Mouse (Mus musculus) CH12.LX (cell line): Measurements from ENCODE around the gene Myom1. TPM values are rescaled to one million over a fixed set of nuclear protein-coding genes. Genes with fewer than 3 reads are reported as not detected.

Experiments
- DNase-seq: peaks from one replicate; pipeline ENCODE4 v3.0.0-alpha.2; 2013; ENCODE audit errors: extremely low read depth
- H3K27ac ChIP-seq: 2 replicates; pipeline ENCODE4 v1.5.1; 2012; ENCODE audit warnings: low read depth, mild to moderate bottlenecking, control low read depth, moderate library complexity; ENCODE audit not compliant: insufficient read depth
- H3K27me3 ChIP-seq: replicated peaks from 2 replicates; pipeline ENCODE3; 2012; ENCODE audit warnings: inconsistent platforms
- H3K36me3 ChIP-seq, 2 experiments: replicated peaks in 1 of 2; 2 replicates each; pipeline versions ENCODE3 to v1.6.1; 2012; ENCODE audit warnings: inconsistent platforms in 1 of 2, low read length in 1 of 2, mild to moderate bottlenecking in 1 of 2, mixed read lengths in 1 of 2, moderate library complexity in 1 of 2; ENCODE audit not compliant: control insufficient read depth in 1 of 2, insufficient read depth in 1 of 2
- H3K4me1 ChIP-seq, 2 experiments: 2 replicates each; pipeline ENCODE4 v1.6.1; 2012; ENCODE audit warnings: inconsistent platforms in 1 of 2, moderate library complexity in 1 of 2; ENCODE audit not compliant: insufficient read depth in 2 of 2, control insufficient read depth in 1 of 2
- H3K4me2 ChIP-seq: 2 replicates; pipeline ENCODE4 v1.6.1; 2012; ENCODE audit warnings: low read depth, mild to moderate bottlenecking, control low read depth; ENCODE audit not compliant: poor library complexity, insufficient read depth, severe bottlenecking
- H3K4me3 ChIP-seq, 3 experiments: fragments of 150-350 bp in 1 of 3; sonication (generic) in 1 of 3; replicated peaks in 1 of 3; 2 replicates each; pipeline versions ENCODE3 to v1.5.1; 2011 to 2012; ENCODE audit warnings: low read depth in 2 of 3, low read length in 2 of 3, mild to moderate bottlenecking in 2 of 3, moderate library complexity in 2 of 3, control low read depth in 1 of 3, improper control_type of control experiment in 1 of 3, inconsistent platforms in 1 of 3, mixed read lengths in 1 of 3; ENCODE audit not compliant: poor library complexity in 1 of 3
- H3K79me2 ChIP-seq: replicated peaks from 2 replicates; pipeline ENCODE4 v1.6.1; 2012; ENCODE audit warnings: mild to moderate bottlenecking, moderate library complexity; ENCODE audit not compliant: control insufficient read depth, poor library complexity, insufficient read depth, severe bottlenecking; ENCODE audit errors: extremely low read depth
- H3K9ac ChIP-seq: 2 replicates; pipeline ENCODE4 v1.6.1; 2012; ENCODE audit warnings: low read depth, mild to moderate bottlenecking, control low read depth, moderate library complexity; ENCODE audit not compliant: insufficient read depth
- H3K9me3 ChIP-seq: replicated peaks from 2 replicates; pipeline ENCODE3; 2012; ENCODE audit warnings: low read length, inconsistent platforms, mixed read lengths
- BHLHE40 ChIP-seq: IDR thresholded peaks from 2 replicates; pipeline ENCODE4 v1.6.1; 2011; ENCODE audit warnings: mild to moderate bottlenecking, low read depth, low read length, improper control_type of control experiment
- CHD1 ChIP-seq: IDR thresholded peaks from 2 replicates; pipeline ENCODE4 v1.6.1; 2012; ENCODE audit warnings: low read depth, low read length, improper control_type of control experiment, inconsistent platforms
- CHD2 ChIP-seq: IDR thresholded peaks from 2 replicates; pipeline ENCODE4 v1.6.1; 2011; ENCODE audit warnings: low read length, improper control_type of control experiment
- CTCF ChIP-seq, 2 experiments: IDR thresholded peaks in 1 of 2; conservative IDR thresholded peaks in 1 of 2; 2 replicates each; pipeline ENCODE4 v1.5.1; 2011 to 2012; ENCODE audit warnings: low read depth in 2 of 2, low read length in 2 of 2, improper control_type of control experiment in 1 of 2, inconsistent platforms in 1 of 2, mild to moderate bottlenecking in 1 of 2, moderate library complexity in 1 of 2
- ELF1 ChIP-seq: IDR thresholded peaks from 2 replicates; pipeline ENCODE4 v1.6.1; 2014; ENCODE audit warnings: low read depth, mild to moderate bottlenecking, inconsistent platforms, low read length, improper control_type of control experiment
- EP300 ChIP-seq: IDR thresholded peaks from 2 replicates; pipeline ENCODE4 v1.6.1; 2011; ENCODE audit warnings: low read length, improper control_type of control experiment
- ETS1 ChIP-seq: conservative IDR thresholded peaks from 2 replicates; pipeline ENCODE4 v1.6.1; 2012; ENCODE audit warnings: low read depth, mild to moderate bottlenecking, inconsistent platforms, low read length, improper control_type of control experiment, moderate library complexity
- HCFC1 ChIP-seq: IDR thresholded peaks from 2 replicates; pipeline ENCODE4 v1.6.1; 2012; ENCODE audit warnings: low read depth, mild to moderate bottlenecking, inconsistent platforms, low read length, improper control_type of control experiment
- KAT2A ChIP-seq: IDR thresholded peaks from 2 replicates; pipeline ENCODE4 v1.6.1; 2012; ENCODE audit warnings: low read length, improper control_type of control experiment, inconsistent platforms; ENCODE audit not compliant: insufficient replicate concordance
- MAFK ChIP-seq: IDR thresholded peaks from 2 replicates; pipeline ENCODE4 v1.6.1; 2011; ENCODE audit warnings: low read length, improper control_type of control experiment; ENCODE audit not compliant: insufficient replicate concordance
- MAX ChIP-seq: IDR thresholded peaks from 2 replicates; pipeline ENCODE4 v1.6.1; 2011; ENCODE audit warnings: low read length, improper control_type of control experiment
- MEF2A ChIP-seq: IDR thresholded peaks from 2 replicates; pipeline ENCODE4 v1.6.1; 2014; ENCODE audit warnings: low read depth, mild to moderate bottlenecking, inconsistent platforms, low read length, improper control_type of control experiment, borderline replicate concordance
- PAX5 ChIP-seq: IDR thresholded peaks from 2 replicates; pipeline ENCODE4 v1.6.1; 2012; ENCODE audit warnings: low read length, inconsistent platforms, mixed read lengths
- POLR2AphosphoS2 ChIP-seq: IDR thresholded peaks from 2 replicates; pipeline ENCODE4 v1.6.1; 2011; ENCODE audit warnings: low read depth, low read length, improper control_type of control experiment
- SMC3 ChIP-seq: IDR thresholded peaks from 2 replicates; pipeline ENCODE4 v1.6.1; 2011; ENCODE audit warnings: low read depth, low read length, improper control_type of control experiment
- UBTF ChIP-seq: IDR thresholded peaks from 2 replicates; pipeline ENCODE4 v1.6.1; 2012; ENCODE audit warnings: low read depth, mild to moderate bottlenecking, inconsistent platforms, low read length, improper control_type of control experiment, moderate library complexity
- USF2 ChIP-seq: conservative IDR thresholded peaks from 2 replicates; pipeline ENCODE4 v1.6.1; 2011; ENCODE audit warnings: low read depth, low read length, improper control_type of control experiment
- ZC3H11A ChIP-seq: IDR thresholded peaks from 2 replicates; pipeline ENCODE4 v1.6.1; 2012; ENCODE audit warnings: low read depth, mild to moderate bottlenecking, inconsistent platforms, low read length, improper control_type of control experiment
- ZKSCAN1 ChIP-seq: IDR thresholded peaks from 2 replicates; pipeline ENCODE4 v1.6.1; 2012; ENCODE audit warnings: low read depth, inconsistent platforms, low read length, improper control_type of control experiment, borderline replicate concordance
- ZMIZ1 ChIP-seq: IDR thresholded peaks from 2 replicates; pipeline ENCODE4 v1.6.1; 2012; ENCODE audit warnings: low read depth, mild to moderate bottlenecking, inconsistent platforms, low read length, improper control_type of control experiment
- dilution Hi-C: fragments of 300-500 bp; cut with MboI; formaldehyde crosslinking; loops from 2 replicates; pipeline ENCODE4 v1.14.3; 2020; ENCODE audit warnings: low sequenced_read_pairs; ENCODE audit not compliant: extremely low pct_unique_long_range_greater_than_20kb, extremely low pct_ligation_motif_present
- in situ Hi-C: fragments of 300-500 bp; cut with MboI; formaldehyde crosslinking; loops from 3 replicates; pipeline ENCODE4 v1.14.3; 2019; ENCODE audit warnings: low sequenced_read_pairs, low pct_ligation_motif_present, low pct_unique_long_range_greater_than_20kb, mixed read lengths
- polyA plus RNA-seq: library from polyadenylated mRNA; unstranded; fragments of >175 nt; gene quantifications from 2 replicates; pipeline ENCODE4 v1.2.1, GENCODE M21; 2012; ENCODE audit warnings: low read depth; ENCODE audit not compliant: insufficient read length
- total RNA-seq, 2 experiments: library from RNA; depleted of rRNA; stranded (reverse); fragments of 300-350 nt in 1 of 2; fragments of >200 nt in 1 of 2; gene quantifications; 2 replicates each; pipeline ENCODE4 v1.2.3; 2012 to 2014

The Myom1 gene
- total and polyA plus RNA-seq, 3 experiments = 0.26 to 0.93 (median 0.55) TPM

DNA sequence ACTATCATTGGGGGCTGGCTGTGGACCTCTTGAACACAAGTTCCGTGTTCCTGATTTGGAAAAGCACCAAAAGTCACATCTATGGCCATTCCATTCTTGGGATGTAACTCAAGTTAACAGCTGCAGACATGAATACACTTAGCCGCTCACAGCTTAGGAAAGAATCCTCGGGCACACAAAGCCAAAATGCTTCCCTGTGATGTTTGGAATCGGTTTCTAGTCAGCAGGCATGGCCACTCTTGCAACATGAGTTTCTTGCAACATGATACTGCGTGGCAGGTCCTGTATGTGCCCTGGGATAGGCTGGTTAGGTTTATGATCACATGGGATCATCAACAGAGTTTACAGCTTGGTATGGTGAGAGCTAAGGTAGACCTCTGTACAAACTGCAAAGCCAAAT lies 91.4 kb downstream of the Myom1 start:
- H3K4me1 ChIP-seq = peaks cover 21 to 76% of the 10 kb centered on the region in 2 experiments
- no peaks in the 10 kb centered on the region for H3K27me3 ChIP-seq
- no peaks in the 10 kb centered on the region for H3K36me3 ChIP-seq
- in situ Hi-C loops (loop anchor here (10.0 kb wide), 1 partner anchor 91 kb away; the partner anchor contains the start of gene Lpin2), dilution Hi-C loops (no loop called here)
- TF ChIP-seq CHD1 = no peak
- TF ChIP-seq BHLHE40 = no peak
- no peak for TF ChIP-seq UBTF
- TF ChIP-seq ZMIZ1 = no peak
- no peak for TF ChIP-seq HCFC1
- TF ChIP-seq PAX5 = no peak
- TF ChIP-seq ELF1 = no peak
- TF ChIP-seq CHD2 = no peak
- TF ChIP-seq MAX = no peak
- no peak for TF ChIP-seq MEF2A
- no peak for TF ChIP-seq ETS1
- no peak for TF ChIP-seq MAFK
- no peak for TF ChIP-seq SMC3
- TF ChIP-seq ZC3H11A = no peak
- no peak for TF ChIP-seq CTCF (conservative IDR thresholded peaks at IDR 0.05 in 1 of 2, IDR thresholded peaks at IDR 0.05 in 1 of 2; ENCODE audit: low read depth in 2 of 2, low read length in 2 of 2)
- no peak for TF ChIP-seq KAT2A
- TF ChIP-seq ZKSCAN1 = no peak
- H3K27ac ChIP-seq = no peak overlapping the region
- H3K4me3 ChIP-seq = no peak overlapping the region
- H3K79me2 ChIP-seq = no peaks in the 10 kb centered on the region
- no peak for DNase-seq
- no peak overlapping the region for H3K9ac ChIP-seq
- H3K9me3 ChIP-seq = no peaks in the 10 kb centered on the region
- H3K4me2 ChIP-seq = no peak overlapping the region

DNA sequence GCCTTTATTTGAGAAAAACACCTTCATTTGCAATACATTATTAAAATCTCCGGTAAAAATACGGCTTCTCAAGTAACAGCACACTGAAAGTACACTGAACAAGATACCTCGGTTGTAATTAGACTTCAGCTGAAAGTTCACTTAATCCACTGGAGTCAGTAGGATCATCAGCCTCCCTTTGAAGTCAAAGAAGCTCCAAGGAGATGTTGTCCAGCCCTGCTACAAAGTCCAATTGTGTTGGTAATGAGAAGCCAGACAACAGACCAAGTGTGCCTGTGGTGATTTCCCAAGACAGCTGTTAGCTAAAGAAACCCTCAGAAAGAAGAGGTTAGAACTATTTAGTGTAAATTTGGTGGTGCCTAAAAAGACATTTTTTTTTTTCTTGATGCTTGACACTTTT lies 92.0 kb downstream of the Myom1 start:
- no peak overlapping the region for H3K4me2 ChIP-seq
- TF ChIP-seq ETS1 = no peak
- TF ChIP-seq CHD2 = no peak
- no peak for TF ChIP-seq USF2
- TF ChIP-seq BHLHE40 = no peak
- no peak for TF ChIP-seq PAX5
- TF ChIP-seq ZKSCAN1 = no peak
- no peak for TF ChIP-seq POLR2AphosphoS2
- no peak for TF ChIP-seq SMC3
- no peak for TF ChIP-seq ZC3H11A
- TF ChIP-seq ZMIZ1 = no peak
- no peak for TF ChIP-seq CHD1
- TF ChIP-seq EP300 = no peak
- no peaks in the 10 kb centered on the region for H3K79me2 ChIP-seq
- no peak for DNase-seq
- in situ Hi-C loops = loop anchor here (10.0 kb wide), 1 partner anchor 90 kb away; the partner anchor contains the start of gene Lpin2
- H3K4me1 ChIP-seq = peaks cover 17 to 71% of the 10 kb centered on the region in 2 experiments
- H3K9ac ChIP-seq = no peak overlapping the region
- H3K9me3 ChIP-seq = no peaks in the 10 kb centered on the region
- H3K27ac ChIP-seq = no peak overlapping the region
- no peaks in the 10 kb centered on the region for H3K27me3 ChIP-seq
- H3K4me3 ChIP-seq = no peak overlapping the region
- H3K36me3 ChIP-seq = no peaks in the 10 kb centered on the region
- dilution Hi-C loops = no loop called here
